Mouse (Mus musculus): ENCODE results near the gene Rptor. TPM values are rescaled to one million over a fixed set of nuclear protein-coding genes. Genes with fewer than 3 reads are reported as not detected.
A peak's percentile ranks its signal among the peaks of the same experiment; 100 is the strongest.

Rptor gene
- 10 to 100 TPM; 62.9 to 67.5 TPM for total RNA-seq (2021)

DNA sequence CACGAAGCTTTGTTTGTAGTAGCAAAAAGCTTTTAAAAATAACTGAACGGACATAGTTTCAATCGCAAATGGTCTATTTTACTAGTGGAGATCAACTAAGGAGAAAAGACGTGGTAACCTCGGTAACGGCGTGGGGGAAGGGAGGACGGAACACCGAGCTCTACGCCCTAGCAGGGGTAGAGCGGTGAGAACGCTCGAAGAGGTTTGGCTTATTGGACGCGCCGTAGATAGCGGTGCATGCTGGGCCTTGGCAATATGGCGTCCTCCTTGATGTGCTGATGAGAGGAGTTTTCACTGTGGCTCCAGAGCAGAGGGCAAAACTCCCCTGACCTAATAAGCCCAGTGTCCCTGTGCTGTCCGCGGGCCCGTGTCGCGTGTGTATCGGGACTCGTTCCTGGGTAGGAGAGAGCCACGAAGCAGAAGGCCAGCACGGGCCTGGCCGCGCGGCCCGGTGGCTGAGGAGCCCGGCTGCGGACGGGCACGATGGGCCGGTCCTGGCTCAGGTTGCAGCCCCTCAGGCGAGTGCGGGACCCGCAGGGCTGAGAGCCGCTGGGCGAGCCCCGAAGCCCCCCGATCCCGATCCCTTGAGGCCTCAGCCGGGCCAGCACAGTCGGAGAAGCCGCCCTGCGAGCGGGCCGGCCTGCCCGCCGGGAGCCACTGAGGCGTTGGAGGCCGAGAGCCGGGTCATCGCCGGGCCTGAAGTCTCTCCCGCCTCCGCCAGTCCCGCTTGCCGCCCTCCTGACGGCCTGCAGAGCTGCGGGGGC is at the start of gene Rptor:
Rptor (plus strand) TSS at position 143 of the 764 bp plus-strand sequence.
- peak; percentile 99 for DNase-seq (ENCODE audit: low spot score in 2 of 2)
- intact Hi-C loops (cut with DNase I): loop anchor here (5.0 kb wide), 2 partner anchors 56 to 101 kb away; partner anchors contain the start of gene Nptx1

DNA sequence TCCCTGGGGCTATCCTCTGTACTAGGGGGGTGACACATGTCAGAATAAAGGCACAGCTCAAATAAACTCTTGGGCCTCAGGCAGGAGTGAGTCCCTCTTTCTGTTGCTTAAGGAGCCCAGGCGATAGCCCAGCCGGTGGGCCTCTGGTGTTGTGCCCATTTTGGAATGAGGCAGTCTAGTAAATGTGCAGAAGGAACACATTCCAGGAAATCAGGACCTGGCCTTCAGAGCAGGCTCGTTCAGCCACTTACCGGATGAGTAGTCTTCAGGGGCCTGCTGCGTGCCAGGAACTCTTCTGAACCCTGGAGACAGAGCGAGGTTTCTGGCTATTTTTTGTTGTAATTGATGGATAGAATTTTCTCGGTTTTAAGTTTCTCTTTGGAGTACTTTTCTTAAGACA is 48.0 kb upstream of the Rptor start:
- intact Hi-C loops (cut with DNase I): no loop called here
- DNase-seq (ENCODE audit: low spot score in 2 of 2): no peak

DNA sequence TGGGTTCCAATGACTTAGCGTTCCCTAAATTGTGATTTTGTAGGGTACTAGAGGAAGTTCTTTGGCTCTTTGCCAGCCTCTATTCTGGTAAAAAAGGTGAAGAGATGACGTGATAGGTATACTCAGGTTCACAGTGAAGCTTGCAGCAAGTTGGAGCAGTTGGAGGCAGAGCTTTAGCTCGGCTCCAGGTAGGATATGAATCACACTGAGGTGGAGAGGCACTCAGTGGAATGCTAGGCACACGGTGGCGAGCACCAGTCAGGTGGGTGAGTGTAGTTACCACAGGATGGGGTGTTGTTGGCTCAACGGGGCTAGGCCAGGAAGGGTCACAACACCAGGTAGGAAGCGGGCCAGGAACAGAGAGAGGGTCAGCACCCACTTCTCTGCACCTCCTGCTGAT is 47.5 kb upstream of the Rptor start:
- intact Hi-C loops (cut with DNase I): no loop called here
- no peak for DNase-seq (ENCODE audit: low spot score in 2 of 2)

DNA sequence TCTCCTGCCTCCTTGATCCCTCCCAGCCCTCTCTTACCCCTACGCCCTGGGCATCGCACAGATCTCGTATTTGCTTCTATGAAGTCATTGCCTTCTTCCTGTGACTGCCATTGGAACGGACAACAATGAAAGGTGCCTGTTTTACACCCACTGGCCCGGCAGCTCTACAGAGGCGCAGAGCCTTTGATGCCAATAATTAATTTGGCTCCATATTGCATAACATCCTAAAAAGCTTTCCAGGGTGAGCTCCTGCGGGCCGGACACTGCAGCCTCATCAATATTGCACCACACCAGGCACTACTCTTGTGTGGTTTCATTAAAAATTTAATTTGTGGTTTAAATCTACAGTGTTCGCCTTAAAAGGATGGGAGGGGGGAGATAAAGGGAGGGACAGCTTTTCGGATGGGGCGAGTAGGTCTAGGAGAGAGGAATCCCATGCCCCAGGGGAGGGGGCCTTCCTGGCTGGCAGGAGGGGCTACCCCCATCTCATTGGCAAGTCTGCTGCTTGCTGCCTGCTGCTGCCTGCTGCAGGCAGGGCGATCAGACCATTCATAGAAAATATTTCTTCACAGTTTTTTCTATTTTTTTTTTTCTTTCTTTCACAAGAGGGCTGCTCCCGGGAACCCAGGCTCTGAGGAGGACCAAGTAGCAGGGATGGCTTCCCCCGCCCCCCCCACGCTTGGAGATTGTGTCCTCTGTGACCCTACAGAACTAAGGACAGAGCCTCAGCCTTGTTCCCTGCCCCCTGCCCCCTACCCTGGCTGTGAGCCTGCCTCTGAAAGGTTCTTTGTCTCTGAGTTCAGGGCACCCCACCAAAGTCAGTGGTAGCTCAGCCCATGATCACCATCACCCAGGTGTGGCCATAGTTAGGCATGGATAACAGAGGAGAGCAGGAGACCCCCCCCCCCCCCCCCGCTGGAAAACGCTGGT is 44.5 kb upstream of the Rptor start:
- no peak for DNase-seq (ENCODE audit: low spot score in 2 of 2)
- intact Hi-C loops (cut with DNase I): no loop called here

DNA sequence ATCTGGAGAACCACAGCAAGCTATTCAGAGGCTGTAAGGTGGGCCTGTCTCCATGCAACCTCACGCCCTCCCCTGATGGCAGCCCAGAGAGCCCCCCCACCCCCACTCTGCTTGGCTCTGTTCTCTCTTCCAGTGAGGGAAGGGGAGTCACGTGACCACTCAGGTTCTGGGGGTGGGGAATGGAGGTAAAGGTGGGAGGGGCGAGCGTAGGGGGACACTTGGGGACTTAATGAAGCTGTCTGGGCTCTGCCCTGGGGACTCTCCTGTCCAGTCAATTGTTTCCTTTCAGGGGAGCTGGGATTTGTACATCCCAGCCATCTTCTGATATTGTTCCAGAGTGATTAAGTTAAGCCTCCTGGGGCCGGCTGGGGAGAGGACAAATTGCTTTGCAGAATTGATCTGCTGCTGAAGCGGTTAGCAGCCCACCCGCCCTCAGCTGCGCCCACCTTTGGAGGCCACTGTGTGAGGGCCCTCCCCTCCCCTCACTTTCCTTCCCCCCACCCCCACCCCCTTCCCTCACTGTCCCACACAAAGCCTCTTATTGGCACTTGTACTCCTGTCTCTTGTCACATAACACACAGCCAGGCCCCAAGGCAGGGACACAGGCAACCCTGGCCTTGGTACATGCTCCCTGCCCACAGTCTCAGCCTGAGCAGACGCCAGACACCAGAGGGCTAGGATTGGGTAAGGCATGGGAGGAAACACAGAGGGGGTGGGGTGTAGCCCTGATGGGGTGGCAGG is 43.7 kb upstream of the Rptor start:
- intact Hi-C loops (cut with DNase I): no loop called here

DNA sequence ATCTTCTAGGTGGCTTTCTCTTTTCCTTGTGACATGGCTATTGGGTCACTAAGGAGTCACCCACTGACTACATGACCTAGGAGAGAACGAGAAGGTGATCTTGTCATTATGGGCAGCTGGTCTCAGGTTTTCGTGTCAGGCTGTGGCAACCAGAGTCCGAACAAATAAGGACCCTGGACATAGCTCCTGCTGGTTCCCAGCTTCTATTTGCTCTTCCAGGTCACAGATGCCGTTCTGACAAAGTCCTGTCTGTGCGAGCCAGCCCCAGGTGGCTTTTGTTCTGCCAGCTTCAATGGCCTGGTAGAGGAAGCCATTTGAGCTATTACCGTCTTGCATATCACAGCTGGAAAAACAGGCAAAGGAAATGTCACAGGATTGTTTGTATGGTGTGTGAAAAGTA is 40.4 kb upstream of the Rptor start:
- intact Hi-C loops (cut with DNase I): no loop called here
- DNase-seq (ENCODE audit: low spot score in 2 of 2): no peak

More for the DNA sequence above, 43.7 kb upstream of the Rptor start:
- no peak for DNase-seq (ENCODE audit: low spot score in 2 of 2)

DNA sequence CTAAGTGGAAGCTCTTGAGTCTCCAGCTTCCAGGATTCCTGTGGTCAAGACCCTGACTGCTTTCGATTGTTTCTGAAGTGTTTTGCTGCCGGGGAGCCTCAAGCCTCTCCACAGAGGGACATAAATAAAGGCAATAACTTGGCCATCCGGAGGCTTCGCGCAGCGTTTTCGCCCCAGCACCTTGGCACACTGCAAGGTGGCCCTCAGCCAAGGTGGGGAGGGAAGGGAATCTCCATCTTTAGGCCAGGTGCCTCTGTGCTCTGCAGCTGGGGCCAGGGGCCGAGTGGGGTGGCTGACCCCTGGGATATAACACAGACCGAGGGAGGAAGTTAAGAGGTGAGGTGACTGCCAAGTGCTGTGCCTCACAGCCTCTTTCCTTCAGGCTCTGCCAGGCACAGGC is 39.5 kb upstream of the Rptor start:
- intact Hi-C loops (cut with DNase I): no loop called here
- DNase-seq (ENCODE audit: low spot score in 2 of 2): no peak

DNA sequence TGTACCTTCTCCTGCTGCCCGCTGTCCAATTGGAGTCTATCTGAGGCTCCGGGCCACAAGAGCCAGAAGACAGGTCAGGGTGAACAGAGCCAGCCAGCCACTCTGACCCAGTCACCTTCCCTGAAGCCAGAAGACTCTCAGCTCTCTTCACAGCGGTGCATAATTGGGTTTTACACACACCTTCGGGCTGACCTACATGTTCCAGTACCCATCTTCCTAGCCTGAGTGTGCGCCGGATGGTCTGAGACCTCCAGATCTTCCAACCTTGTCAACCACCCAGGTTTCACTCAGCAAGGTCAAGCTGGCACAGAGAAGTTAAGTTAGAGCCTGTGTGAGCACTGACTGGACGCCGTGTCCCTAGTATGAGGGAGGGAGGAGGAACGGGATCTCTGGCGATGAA is 38.3 kb upstream of the Rptor start:
- intact Hi-C loops (cut with DNase I): no loop called here
- no peak for DNase-seq (ENCODE audit: low spot score in 2 of 2)

DNA sequence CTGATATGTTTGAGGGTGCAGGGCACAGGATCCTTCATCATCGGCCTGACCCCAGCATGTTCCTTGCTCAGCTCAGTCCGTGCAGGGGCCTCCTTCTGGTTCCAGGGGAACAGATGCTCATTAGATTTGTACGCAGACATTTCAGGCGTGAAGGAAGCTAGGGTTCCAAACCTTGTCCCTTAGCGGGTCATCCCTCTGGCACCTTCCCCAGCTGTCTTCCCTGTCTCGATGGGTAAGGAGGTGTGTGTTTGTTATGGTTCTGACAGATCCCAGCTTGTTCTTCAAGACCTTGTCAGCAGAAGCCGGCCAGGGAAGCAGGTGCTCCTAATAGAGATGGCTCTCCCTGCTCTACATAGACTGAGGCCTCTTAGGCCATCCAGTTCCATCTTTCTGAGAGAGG is 37.7 kb upstream of the Rptor start:
- no peak for DNase-seq (ENCODE audit: low spot score in 2 of 2)
- intact Hi-C loops (cut with DNase I): no loop called here

DNA sequence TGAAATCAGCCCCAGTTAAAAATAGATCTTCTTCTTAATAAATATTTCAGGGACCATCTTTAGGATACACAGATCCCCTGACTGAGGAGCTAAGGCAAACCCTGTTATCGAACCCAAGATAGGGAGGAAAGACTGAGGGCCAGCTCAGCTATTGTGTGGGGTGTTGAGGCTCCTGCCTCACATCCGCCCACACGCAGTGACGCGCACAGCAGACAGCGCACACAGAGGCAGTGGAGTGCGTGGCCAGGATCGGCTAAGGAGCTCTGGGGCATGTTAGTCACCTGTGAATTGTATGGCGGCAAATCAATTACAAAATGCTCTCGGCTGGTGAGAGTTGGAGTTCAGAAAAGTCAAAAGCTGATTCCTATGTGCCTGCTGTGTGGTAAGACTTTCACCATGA is 37.0 kb upstream of the Rptor start:
- intact Hi-C loops (cut with DNase I): no loop called here
- peak in 1 of 2 experiments; percentile 27 for DNase-seq (ENCODE audit: low spot score in 2 of 2)

DNA sequence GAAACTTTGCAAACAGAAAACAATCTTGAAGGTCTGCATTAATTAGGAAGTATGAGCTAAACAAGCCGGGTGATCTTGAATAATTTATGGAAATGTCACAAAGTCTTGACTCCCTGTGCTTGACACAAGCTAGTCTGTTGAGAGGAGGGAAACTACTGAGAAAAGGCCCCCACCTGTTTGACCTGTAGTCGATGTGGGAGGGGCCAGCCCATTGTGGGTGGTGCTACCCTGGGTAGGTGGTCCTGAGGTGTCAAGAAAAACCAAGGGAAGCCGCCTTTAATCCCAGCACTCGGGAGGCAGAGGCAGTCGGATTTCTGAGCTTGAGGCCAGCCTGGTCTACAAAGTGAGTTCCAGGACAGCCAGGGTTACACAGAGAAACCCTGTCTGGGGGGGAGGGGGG is 36.5 kb upstream of the Rptor start:
- intact Hi-C loops (cut with DNase I): no loop called here
- no peak for DNase-seq (ENCODE audit: low spot score in 2 of 2)

DNA sequence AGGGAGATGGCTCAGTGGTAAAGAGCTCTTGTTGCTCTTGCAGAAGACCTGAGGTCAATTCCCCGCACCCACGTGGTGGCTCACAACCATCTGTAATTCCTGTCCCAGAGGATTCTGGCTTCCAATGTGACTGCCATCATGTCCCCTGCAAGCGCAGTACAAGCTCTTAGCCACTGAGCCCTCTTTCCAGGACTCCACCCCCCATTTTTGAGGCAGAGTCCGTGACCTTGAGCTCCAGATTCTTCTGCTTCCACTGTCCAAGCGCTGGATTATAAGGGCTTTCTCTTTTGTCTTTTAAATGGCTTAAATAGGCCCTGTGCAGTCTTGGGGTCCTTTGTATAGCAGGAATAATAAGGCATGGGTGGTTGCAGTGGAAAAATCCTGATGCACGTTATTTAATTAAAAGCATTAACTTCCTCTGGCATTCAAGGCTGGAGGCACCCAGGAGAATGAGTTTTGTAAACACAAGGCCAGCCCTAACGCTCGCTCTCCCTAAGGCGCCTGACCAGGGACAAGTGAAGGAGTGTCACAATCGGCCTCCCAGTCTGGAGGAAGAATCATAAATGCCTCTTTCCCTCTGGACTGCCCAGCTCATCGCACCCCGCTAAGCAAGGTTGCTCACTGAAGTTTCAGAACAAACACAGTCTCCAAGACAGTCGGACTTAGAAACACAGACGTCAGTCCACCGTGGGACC is 30.2 kb upstream of the Rptor start:
- intact Hi-C loops (cut with DNase I): no loop called here
- no peak for DNase-seq (ENCODE audit: low spot score in 2 of 2)

DNA sequence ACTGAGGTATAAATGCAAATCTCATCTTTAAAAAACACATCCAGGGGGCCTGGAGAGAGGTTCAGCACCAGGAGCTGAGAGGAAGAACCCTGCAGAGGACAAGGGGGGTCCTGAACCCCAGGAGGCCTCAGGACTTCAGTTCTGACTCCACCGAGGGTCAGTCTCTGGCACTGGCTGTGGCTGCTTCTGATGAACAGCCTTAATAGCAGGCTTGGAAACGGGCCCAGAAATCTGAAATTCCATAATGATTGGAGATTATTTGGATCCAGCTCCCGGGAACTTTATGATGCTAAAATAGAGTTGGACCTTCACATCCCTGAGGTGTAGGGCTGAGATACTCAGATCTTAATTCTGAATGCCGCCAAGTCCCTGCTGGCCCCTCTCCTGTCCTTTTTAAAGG is 25.9 kb upstream of the Rptor start:
- intact Hi-C loops (cut with DNase I): no loop called here
- no peak for DNase-seq (ENCODE audit: low spot score in 2 of 2)

DNA sequence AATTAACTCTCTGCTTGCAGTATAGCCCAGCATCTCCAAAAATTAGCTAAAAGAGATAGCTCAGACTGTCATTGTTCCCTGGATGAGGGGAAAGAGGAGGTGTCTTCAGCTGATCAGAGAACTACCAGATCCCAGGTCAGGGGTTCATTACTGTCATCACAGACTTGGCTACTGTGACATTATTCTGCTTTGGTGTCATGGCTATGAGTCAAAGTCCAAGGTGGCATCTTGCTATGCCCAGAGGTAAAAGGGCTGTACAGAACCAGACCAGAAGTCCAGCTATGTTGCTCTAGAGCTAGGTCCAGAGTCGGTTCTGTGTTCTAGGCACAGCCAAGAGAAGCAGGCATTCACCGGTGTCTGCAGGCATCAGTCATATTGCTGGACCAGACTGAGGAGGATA is 25.0 kb upstream of the Rptor start:
- no peak for DNase-seq (ENCODE audit: low spot score in 2 of 2)
- intact Hi-C loops (cut with DNase I): no loop called here

DNA sequence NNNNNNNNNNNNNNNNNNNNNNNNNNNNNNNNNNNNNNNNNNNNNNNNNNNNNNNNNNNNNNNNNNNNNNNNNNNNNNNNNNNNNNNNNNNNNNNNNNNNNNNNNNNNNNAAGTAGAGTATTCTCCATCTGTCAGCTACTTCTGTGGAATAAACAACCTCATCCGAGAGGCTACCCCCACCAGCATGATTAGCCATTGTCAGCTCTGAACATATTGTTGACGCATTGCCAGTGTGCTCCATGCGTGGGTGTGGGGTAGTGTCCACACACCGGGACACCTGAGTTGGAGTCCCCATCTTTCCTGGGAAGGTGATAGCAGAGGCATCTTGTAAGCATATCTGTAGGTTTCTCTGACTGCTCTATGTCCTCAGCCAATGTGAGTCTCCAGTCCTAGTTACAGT is 16.2 kb upstream of the Rptor start:
- intact Hi-C loops (cut with DNase I): no loop called here
- DNase-seq (ENCODE audit: low spot score in 2 of 2): no peak

DNA sequence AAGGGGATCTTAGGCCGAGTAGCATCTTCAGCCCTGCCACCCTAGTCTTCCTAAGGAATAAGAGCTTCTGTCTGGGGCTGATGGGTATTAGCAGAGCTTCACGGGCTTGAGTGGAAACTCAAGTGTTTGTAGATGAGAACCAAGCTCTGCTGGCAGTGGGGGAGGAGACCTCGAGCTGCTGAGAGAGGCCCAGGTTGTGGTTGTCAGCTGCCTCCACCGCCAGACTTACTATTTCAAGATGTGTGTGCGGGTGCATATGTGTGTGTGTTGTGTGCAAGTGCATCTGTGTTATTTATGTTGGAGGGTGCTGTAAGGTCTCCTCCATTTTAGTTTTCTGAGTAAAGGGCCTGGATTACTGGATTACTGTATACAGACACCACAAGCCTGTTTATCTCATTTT is 15.6 kb upstream of the Rptor start:
- no peak for DNase-seq (ENCODE audit: low spot score in 2 of 2)
- intact Hi-C loops (cut with DNase I): no loop called here

DNA sequence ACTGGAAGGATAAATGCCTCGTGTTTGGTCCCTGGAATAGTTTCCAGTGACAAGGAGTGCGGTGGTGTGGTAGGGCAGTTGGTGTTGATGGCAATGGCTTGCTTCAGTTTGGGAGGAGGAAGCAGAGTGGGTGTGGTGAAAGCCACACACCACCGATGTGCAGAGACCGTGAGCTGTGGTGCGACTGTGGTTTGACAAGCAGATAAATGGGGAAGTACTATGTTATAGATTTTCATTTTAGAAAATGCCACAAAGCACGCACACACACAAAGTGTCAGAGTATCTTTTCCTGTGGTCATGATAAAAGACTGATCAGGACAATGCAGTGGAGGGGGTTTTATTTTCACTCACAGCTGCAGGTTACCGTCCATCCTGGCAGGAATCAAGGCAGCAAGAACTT is 13.5 kb upstream of the Rptor start:
- intact Hi-C loops (cut with DNase I): no loop called here
- no peak for DNase-seq (ENCODE audit: low spot score in 2 of 2)

DNA sequence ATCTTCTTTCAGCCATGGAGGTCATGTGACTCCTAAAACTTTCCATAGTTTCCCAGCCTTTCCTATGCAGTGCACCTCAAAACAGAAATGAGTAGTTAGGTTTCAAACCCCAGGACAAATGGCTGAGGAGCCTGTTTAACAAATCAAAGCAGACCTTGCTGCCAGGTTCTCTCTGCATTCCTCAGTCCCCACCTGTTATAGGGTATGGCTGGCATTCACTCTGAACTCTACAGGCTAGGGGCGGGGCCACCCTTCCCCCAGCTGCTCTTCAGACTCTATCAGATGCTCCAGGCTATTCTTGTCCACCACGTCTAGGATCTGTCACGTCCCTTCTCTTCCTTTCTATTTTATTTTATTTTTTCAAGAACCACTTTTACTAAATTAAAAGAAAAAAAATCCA is 8.7 kb upstream of the Rptor start:
- DNase-seq (ENCODE audit: low spot score in 2 of 2): no peak
- intact Hi-C loops (cut with DNase I): no loop called here

DNA sequence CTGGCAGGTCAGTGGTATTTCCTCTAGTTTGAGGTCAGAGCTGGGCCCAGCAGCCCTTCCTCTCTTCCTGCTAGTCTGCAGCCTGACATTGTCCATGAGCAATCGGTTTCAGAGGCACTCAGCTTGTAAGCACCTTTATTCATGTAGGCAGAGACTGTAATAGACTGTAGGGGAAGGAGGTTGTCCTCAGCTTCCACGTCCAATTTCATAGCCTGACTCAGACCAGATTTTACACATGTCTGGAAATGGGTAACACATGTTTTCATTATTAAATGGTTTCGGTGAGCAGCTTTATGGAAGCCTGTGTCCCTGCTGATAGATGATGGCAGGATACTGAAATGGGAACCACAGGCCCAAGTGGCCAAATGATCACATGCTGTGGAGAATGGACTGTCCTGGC is 3.8 kb upstream of the Rptor start:
- DNase-seq (ENCODE audit: low spot score in 2 of 2): no peak
- intact Hi-C loops (cut with DNase I): no loop called here

DNA sequence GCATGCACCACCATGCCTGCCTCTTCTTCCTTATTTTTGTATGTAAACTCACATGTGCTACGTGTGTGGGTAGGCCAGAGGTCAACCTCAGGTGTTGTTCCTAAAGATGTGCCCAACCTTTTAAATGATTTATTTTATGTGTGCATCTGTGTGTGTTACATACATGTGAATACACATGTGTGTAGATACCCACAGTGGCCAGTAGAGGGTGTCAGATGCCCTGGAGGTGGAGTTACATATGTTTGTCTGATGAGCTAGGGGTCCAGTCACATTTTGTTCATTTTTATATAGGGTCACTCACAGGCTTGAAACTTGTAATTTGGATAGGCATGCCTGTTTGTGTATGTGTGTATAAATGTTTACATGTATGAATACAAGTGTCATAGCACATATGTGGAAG is 2.4 kb upstream of the Rptor start:
- intact Hi-C loops (cut with DNase I): loop anchor here (5.0 kb wide), 2 partner anchors 53 to 98 kb away; partner anchors contain the start of gene Nptx1
- no peak for DNase-seq (ENCODE audit: low spot score in 2 of 2)

Measured in left cerebral cortex, postnatal 36 days (tissue).